Mouse (Mus musculus) urinary bladder, postnatal 10 days (tissue): ENCODE measurements around the gene Ccr10.

Experiments
- DNase-seq: peaks from one replicate; pipeline ENCODE4 v3.0.0; 2022; ENCODE audit warnings: low spot score

Gene Ccr10

GRCm38 (mm10) chr11:101188166-101188805, 13.0 kb upstream of the Ccr10 start:
- no peak for DNase-seq

- DNase-seq = no peak
Measured at GRCm38 (mm10) chr11:101187541-101187940, 12.3 kb upstream of the Ccr10 start.

DNA sequence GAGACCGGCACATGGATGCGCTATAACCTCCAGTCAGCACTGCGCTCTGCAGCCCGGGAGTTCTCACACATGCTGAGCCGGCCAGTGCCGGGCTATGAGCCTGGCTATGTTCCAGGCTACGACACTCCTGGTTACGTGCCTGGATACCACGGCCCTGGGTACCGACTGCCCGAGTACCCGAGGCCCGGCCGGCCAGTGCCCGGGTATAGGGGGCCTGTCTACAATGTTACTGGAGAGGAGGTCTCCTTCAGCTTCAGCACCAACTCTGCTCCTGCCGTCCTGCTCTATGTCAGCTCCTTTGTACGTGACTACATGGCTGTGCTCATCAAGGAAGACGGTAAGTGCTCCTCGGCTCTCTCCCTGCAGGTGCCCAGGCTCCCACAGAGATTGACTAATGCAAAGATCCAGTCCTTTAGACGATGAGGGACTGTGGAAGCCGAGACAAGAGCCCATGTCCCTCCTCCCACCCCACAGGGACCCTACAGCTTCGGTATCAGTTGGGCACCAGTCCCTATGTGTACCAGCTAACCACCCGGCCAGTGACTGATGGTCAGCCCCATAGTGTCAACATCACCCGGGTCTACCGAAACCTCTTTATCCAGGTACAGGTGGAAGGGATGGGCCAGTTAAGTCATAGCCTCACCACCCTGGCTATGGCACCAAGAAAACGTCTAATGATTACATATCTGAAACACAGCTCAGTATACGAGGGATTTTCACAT, 11.4 kb upstream of the Ccr10 start:
- DNase-seq = no peak

GRCm38 (mm10) chr11:101185441-101185840, 10.2 kb upstream of the Ccr10 start:
- DNase-seq = no peak

- DNase-seq = no peak
Measured at GRCm38 (mm10) chr11:101184984-101185383, 9.7 kb upstream of the Ccr10 start.

GRCm38 (mm10) chr11:101182771-101183517, 7.7 kb upstream of the Ccr10 start:
- DNase-seq = no peak

DNA sequence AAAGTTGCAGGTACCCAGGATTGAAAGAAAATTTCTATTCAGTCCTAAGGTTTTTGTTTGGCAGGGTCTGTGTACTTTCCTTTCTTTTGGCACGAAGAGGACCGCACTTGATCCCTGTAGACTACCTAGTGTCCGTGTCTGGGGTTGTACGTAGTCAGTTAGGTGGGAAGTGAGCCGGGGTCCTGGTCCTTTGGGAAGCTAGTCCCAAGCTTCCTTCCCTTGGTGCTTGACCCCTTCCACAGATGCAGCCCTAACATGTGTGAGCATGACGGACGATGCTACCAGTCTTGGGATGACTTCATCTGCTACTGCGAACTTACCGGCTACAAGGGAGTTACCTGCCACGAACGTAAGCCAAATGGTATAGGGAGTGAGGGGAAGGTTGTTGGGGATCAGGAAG, 6.7 kb upstream of the Ccr10 start:
- DNase-seq = no peak

DNA sequence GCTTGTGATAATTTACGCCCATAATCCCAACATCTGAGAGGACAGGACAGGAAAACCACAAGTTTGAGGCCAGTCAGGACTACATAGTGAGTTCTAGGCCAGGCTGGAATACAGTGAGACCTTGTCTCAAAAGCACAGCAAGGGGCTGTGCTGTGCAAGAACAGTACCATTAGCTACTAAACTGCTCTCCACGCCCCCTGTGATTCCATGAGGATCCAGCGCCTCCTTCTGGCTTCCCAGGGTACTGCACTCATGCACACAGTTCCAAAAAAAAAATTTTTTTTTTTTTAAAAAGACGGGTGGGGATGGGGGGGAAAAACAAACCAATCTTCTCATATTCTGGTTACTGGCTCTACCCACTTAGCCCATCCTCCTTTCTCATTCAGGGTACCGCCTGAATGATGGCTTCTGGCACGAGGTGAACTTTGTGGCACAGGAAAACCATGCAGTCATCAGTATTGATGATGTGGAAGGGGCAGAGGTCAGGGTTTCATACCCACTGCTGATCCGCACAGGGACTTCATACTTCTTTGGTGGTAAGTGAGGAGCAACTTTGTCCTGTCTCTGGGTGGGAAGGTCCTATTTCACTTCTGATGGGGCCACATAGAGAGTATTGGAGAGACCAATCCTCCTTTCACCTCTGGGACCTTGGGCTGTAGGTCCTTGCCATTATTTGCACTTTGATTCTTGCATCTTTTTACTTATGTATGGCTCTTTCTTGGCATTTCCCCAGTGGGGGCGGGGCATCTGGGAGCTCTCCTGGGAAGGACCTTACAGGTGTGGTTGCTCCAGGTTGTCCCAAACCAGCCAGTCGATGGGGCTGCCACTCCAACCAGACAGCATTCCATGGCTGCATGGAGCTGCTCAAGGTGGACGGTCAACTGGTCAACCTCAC, 5.8 kb upstream of the Ccr10 start:
- no peak for DNase-seq

DNA sequence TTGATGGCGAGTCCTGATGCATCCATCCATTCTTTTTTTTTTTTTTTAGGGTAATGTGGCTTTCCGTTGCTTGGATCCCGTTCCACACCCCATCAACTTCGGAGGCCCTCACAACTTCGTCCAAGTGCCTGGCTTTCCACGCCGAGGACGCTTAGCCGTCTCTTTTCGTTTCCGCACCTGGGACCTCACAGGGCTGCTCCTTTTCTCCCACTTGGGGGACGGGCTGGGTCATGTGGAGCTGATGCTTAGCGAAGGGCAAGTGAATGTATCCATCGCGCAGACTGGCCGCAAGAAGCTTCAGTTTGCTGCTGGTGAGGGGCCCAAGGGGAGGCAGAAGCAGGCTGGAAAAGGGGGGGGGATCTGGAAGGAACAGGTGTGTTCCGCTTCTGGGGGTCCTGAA, 5.0 kb upstream of the Ccr10 start:
- DNase-seq = no peak

DNA sequence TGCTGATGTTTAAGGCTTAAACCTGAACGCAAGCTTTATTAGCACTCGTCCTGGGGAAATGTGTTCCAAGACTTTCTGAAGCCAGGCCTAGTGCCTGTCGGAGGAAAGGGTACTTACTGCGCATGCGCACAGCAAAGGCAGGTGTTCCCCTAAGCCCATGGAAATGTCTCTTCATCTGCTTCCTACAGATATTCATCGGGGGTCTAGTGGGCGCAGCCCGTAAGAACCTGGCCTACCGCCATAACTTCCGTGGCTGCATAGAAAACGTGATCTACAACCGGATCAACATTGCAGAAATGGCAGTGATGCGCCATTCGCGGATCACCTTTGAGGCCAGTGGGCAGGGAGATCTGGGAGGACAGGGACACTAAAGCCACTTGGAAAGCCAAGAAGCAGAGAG, 4.1 kb upstream of the Ccr10 start:
- no peak for DNase-seq

DNA sequence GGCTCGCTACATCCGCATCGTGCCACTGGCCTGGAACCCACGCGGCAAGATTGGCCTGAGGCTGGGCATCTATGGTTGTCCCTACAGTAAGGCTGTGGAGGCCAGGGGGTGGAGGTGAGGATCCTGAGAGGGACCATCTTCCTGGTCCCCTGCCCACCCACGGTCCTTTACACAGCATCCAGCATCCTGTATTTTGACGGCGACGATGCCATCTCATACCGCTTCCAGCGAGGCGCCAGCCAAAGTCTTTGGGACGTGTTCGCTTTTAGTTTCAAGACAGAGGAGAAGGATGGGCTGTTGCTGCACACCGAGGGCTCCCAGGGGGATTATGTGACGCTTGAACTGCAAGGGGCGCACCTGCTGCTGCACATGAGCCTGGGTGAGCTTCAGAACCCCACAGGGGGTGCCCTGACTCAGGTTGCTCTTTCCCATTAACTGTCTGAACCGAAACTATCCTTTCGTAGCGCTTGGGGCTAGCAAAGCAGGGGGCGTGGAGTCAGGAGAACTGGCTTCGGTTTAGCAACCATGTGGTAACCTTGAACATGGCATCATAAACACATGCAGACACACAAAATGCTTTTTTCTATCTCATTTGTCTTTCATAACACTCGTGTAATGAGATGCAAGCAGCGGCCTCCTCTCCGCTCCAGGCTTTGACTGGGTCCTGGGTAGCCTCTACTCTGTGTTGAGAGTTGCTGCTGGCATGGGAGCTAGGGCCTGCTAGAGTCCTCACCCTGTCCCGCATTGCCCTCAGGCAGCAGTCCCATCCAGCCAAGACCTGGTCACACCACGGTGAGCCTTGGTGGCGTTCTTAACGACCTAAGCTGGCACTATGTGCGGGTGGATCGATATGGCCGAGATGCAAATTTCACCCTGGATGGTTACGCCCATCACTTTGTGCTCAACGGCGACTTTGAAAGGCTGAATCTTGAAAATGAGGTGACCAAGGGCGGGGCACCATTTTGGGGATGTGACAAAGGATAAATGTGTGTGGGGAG, 3.1 kb upstream of the Ccr10 start:
- DNase-seq = no peak

DNA sequence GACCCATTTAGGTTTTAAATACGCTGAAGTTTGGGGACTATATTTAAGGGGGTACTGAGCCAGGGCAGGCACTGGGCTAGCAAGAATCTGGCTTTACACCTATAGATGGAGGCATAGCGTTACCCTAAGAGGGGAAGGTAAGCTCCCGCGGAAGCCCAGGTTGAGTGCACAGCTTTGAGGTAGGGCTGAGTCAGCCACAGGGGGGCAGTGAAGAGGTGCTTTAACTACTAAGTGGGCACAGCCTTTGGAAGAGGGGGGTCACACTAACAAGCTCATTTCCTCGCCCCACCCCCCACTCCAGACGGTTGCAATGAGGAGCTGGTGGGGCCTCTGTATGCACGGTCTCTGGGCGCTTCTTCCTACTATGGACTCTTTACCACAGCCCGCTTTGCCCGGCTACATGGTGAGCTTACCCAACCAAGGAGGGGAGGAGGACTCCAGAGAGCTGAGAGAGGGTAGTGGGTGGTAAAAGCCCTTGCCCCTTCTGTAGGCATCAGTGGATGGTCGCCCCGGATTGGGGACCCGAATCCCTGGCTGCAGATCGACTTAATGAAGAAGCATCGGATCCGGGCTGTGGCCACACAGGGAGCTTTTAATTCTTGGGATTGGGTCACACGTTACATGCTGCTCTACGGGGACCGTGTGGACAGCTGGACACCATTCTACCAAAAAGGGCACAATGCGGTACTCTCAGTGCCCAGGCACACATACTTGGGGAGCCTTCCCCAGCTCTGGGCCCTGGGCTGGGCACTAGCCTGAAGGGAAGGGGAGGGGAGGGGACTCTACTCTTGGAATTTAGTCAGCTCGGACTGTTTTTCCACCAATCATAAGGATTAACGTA, 1.9 kb upstream of the Ccr10 start:
- no peak for DNase-seq

DNA sequence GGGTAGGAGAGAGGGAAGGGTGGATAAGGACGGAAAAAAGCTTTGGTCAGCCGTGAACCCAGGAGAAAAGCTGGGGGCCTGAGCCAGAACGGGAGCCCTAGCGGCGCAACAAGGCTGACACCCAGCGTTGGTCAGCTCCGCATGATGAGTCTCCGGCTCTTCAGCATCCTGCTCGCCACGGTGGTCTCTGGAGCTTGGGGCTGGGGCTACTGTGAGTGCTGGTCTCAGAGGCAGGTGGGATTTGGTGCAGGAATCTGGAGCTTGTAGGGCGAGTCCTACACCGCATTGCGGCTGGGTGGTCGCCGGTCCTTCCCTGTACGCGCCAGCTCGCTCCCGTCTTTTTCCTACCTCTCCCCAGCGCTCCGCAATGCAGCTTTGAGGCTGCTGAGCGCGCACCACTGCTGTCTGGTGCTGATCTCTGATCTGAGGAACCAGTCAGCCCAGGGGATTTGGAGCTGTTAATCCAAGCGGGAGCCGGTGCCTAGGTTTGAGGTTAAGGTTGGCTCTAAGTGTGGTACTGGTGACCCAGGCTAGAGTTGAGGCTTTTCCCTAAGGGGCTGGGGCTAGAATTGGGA, 961 bp upstream of the Ccr10 start:
- no peak for DNase-seq

GRCm38 (mm10) chr11:101175636-101176116, 433 bp upstream of the Ccr10 start:
- DNase-seq = no peak

DNA sequence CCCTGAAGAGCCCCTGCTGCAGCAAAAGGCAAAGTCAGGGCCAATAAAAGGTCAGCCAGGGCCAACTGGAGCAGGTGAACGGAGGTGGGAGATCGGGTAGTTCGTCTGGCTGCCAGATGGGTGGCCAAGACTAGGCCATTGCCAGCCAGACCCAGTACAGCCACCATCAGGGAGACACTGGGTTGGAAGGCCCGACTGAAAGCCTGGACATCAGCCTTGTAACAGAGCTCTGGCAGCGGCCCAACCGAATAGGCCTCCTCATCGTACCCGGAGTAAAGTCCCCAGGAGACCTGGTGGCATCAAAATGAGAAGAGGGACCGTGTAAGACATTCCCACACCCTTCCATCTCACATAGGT, 876 bp downstream of the Ccr10 start:
- DNase-seq = no peak

DNA sequence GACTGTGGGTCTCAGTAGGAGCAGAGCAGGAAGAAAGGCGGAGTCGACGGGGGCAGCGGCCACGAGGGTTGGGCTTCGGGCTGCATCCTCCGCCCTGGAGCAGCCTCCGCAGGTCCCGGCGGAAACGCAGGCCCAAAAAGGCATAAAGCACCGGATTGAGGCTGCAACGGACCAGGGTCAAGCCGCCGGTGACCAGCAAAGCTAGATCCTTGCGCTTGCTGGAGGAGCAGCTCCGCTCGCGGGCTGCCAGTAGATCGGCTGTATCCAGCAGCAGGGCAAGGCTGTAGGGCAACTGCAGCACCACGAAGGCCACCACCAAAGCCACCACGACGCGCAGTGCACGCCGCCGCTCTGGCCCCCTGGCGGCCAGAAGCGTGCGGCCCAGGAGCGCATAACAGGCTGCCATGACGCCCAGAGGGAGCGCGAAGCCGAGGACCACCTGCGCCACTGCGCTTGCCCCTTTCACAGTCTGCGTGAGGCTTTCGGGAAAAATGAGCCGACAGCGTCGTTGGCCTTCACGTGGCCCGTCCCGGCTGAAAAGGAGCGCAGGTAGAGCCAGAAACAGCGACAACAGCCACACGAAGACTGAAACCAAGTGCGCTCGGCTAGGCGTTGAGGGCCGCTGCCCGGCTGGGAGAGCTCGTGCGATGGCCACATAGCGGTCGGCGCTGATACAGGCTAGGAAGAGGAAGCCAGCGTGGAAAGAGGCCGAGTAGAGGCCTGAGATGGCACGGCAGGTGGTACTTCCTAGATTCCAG, 1.4 kb downstream of the Ccr10 start:
- DNase-seq = no peak

- no peak for DNase-seq
Measured at GRCm38 (mm10) chr11:101173112-101173511, 2.1 kb downstream of the Ccr10 start.

DNA sequence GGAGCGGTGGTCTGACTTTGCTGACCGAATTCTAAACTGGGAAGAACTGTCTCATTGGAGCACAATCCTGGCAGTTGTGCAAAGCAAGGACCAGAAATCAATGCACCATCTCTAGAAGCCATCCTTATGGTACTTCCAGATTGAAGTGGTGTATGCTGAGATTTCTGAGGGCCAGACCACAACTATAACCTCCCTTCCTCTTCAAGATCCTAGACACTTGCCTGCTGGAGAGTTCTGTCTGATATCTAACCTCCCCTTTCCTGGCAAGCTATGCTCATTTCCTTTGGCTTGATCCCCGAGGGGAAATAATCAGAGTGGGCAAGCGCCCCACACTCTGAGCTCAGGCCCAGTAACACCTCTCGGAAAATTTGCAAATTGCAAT, 2.8 kb downstream of the Ccr10 start:
- no peak for DNase-seq
